Mouse (Mus musculus): ENCODE results near the gene Nt5c.
A peak's percentile ranks its signal among the peaks of the same experiment; 100 is the strongest.
"Not testable (repeated sequence)": the region's sequence is repeated elsewhere in the genome, so short reads cannot be mapped to it uniquely, and the experiment has no call there.

The Nt5c gene

GRCm38 (mm10) chr11:115491356-115492083, at the start of gene Nt5c:
Nt5c (minus strand) TSS chr11:115491862.
- ATAC-seq (ENCODE audit: insufficient number of reproducible peaks, low FRiP score, low TSS enrichment) = peak; percentile 88

- ATAC-seq (ENCODE audit: insufficient number of reproducible peaks, low FRiP score, low TSS enrichment) = no peak
Measured at GRCm38 (mm10) chr11:115538045-115538444, 46.4 kb upstream of the Nt5c start.

GRCm38 (mm10) chr11:115536856-115537568, 45.4 kb upstream of the Nt5c start:
- ATAC-seq (ENCODE audit: insufficient number of reproducible peaks, low FRiP score, low TSS enrichment) = no peak

- ATAC-seq (ENCODE audit: insufficient number of reproducible peaks, low FRiP score, low TSS enrichment) = peak; percentile 88; the same call in 1 of the 2 replicates
Measured at GRCm38 (mm10) chr11:115536038-115536681, 44.5 kb upstream of the Nt5c start, which contains the start of gene Sumo2. Sumo2 (minus strand) TSS chr11:115536276.

GRCm38 (mm10) chr11:115535401-115536037, 43.9 kb upstream of the Nt5c start:
- peak; percentile 76; the same call in 1 of the 2 replicates for ATAC-seq (ENCODE audit: insufficient number of reproducible peaks, low FRiP score, low TSS enrichment)

- ATAC-seq (ENCODE audit: insufficient number of reproducible peaks, low FRiP score, low TSS enrichment) = no peak
Measured at GRCm38 (mm10) chr11:115534759-115535371, 43.2 kb upstream of the Nt5c start.

- ATAC-seq (ENCODE audit: insufficient number of reproducible peaks, low FRiP score, low TSS enrichment) = not testable (repeated sequence)
Measured at GRCm38 (mm10) chr11:115526446-115526845, 34.8 kb upstream of the Nt5c start.

- ATAC-seq (ENCODE audit: insufficient number of reproducible peaks, low FRiP score, low TSS enrichment) = no peak
Measured at GRCm38 (mm10) chr11:115522703-115523102, 31.0 kb upstream of the Nt5c start.

GRCm38 (mm10) chr11:115522238-115522637, 30.6 kb upstream of the Nt5c start:
- no peak for ATAC-seq (ENCODE audit: insufficient number of reproducible peaks, low FRiP score, low TSS enrichment)

GRCm38 (mm10) chr11:115521080-115521479, 29.4 kb upstream of the Nt5c start:
- ATAC-seq (ENCODE audit: insufficient number of reproducible peaks, low FRiP score, low TSS enrichment) = no peak

- ATAC-seq (ENCODE audit: insufficient number of reproducible peaks, low FRiP score, low TSS enrichment) = no peak
Measured at GRCm38 (mm10) chr11:115520218-115520617, 28.6 kb upstream of the Nt5c start.

GRCm38 (mm10) chr11:115519581-115519980, 27.9 kb upstream of the Nt5c start:
- no peak for ATAC-seq (ENCODE audit: insufficient number of reproducible peaks, low FRiP score, low TSS enrichment)

- no peak for ATAC-seq (ENCODE audit: insufficient number of reproducible peaks, low FRiP score, low TSS enrichment)
Measured at GRCm38 (mm10) chr11:115518693-115519092, 27.0 kb upstream of the Nt5c start.

- no peak for ATAC-seq (ENCODE audit: insufficient number of reproducible peaks, low FRiP score, low TSS enrichment)
Measured at GRCm38 (mm10) chr11:115516942-115517341, 25.3 kb upstream of the Nt5c start.

- no peak for ATAC-seq (ENCODE audit: insufficient number of reproducible peaks, low FRiP score, low TSS enrichment)
Measured at GRCm38 (mm10) chr11:115515021-115515420, 23.4 kb upstream of the Nt5c start.

GRCm38 (mm10) chr11:115514238-115514663, 22.6 kb upstream of the Nt5c start, which contains the start of gene Jpt1:
Jpt1 (minus strand) TSS chr11:115514387.
- ATAC-seq (ENCODE audit: insufficient number of reproducible peaks, low FRiP score, low TSS enrichment) = peak; percentile 98

GRCm38 (mm10) chr11:115513271-115514237, 21.9 kb upstream of the Nt5c start:
- peak; percentile 50; the same call in 1 of the 2 replicates for ATAC-seq (ENCODE audit: insufficient number of reproducible peaks, low FRiP score, low TSS enrichment)

GRCm38 (mm10) chr11:115512407-115513183, 20.9 kb upstream of the Nt5c start:
- no peak for ATAC-seq (ENCODE audit: insufficient number of reproducible peaks, low FRiP score, low TSS enrichment)

Data from cerebellum, adult (tissue).